Mouse (Mus musculus): Measurements from ENCODE around the gene Vmn1r122. TPM values are rescaled to one million over a fixed set of nuclear protein-coding genes. Genes with fewer than 3 reads are reported as not detected.
"Not testable (repeated sequence)": the region's sequence is repeated elsewhere in the genome, so short reads cannot be mapped to it uniquely, and the experiment has no call there.

Gene Vmn1r122
- total RNA-seq (2014; rRNA removed) (not detected in 2 replicates), polyA plus RNA-seq (2012; rRNA removed) (not detected in 2 replicates)

GRCm38 (mm10) chr7:21134028-21134427 is at the start of gene Vmn1r122:
Vmn1r122 (minus strand) TSS chr7:21134128.
- H3K4me3 ChIP-seq (ENCODE audit: insufficient read depth, low read depth, low read length); H3K9ac ChIP-seq (ENCODE audit: low read depth, low read length); H3K4me1 ChIP-seq (ENCODE audit: control insufficient read depth, insufficient read depth, low read length); H3K36me3 ChIP-seq (ENCODE audit: control insufficient read depth, insufficient read depth, low read length); DNase-seq (ENCODE audit: extremely low read depth, low read depth, low spot score); H3K27me3 ChIP-seq (ENCODE audit: control insufficient read depth, insufficient read depth, low read length); H3K27ac ChIP-seq (replicated peaks; ENCODE audit: insufficient read depth, low read depth, low read length); H3K79me2 ChIP-seq (ENCODE audit: control insufficient read depth, insufficient read depth, low read length): not testable (repeated sequence)
- WGBS, result 55% methylated on average over 3 of the region's 3 CpGs

GRCm38 (mm10) chr7:21161885-21162284 is 28.0 kb upstream of the Vmn1r122 start, which contains the start of gene Vmn1r123:
Vmn1r123 (plus strand) TSS chr7:21162185.
- not testable (repeated sequence) for H3K79me2 ChIP-seq (ENCODE audit: control insufficient read depth, insufficient read depth, low read length); H3K27me3 ChIP-seq (ENCODE audit: control insufficient read depth, insufficient read depth, low read length); H3K27ac ChIP-seq (replicated peaks; ENCODE audit: insufficient read depth, low read depth, low read length); H3K9ac ChIP-seq (ENCODE audit: low read depth, low read length); H3K36me3 ChIP-seq (ENCODE audit: control insufficient read depth, insufficient read depth, low read length); DNase-seq (ENCODE audit: extremely low read depth, low read depth, low spot score); H3K4me1 ChIP-seq (ENCODE audit: control insufficient read depth, insufficient read depth, low read length); H3K4me3 ChIP-seq (ENCODE audit: insufficient read depth, low read depth, low read length)
- WGBS, result 13% methylated on average over 1 of the region's 3 CpGs

- H3K79me2 ChIP-seq (ENCODE audit: control insufficient read depth, insufficient read depth, low read length); H3K4me3 ChIP-seq (ENCODE audit: insufficient read depth, low read depth, low read length); DNase-seq (ENCODE audit: extremely low read depth, low read depth, low spot score); H3K27ac ChIP-seq (replicated peaks; ENCODE audit: insufficient read depth, low read depth, low read length); H3K27me3 ChIP-seq (ENCODE audit: control insufficient read depth, insufficient read depth, low read length); H3K4me1 ChIP-seq (ENCODE audit: control insufficient read depth, insufficient read depth, low read length); H3K36me3 ChIP-seq (ENCODE audit: control insufficient read depth, insufficient read depth, low read length); H3K9ac ChIP-seq (ENCODE audit: low read depth, low read length): not testable (repeated sequence)
- WGBS, result 62% methylated on average over 5 of the region's 5 CpGs
Observed at GRCm38 (mm10) chr7:21098413-21098812, 35.5 kb downstream of the Vmn1r122 start, which contains the start of gene Vmn1r121. Vmn1r121 (minus strand) TSS chr7:21098513.

Other genes starting within 250 kb of the Vmn1r122 start
- gene Vmn1r118, start 221.8 kb downstream of the Vmn1r122 start, total RNA-seq (2014; rRNA removed), result not detected in 2 replicates
- gene Vmn1r118, start 221.8 kb downstream of the Vmn1r122 start, polyA plus RNA-seq (2012; rRNA removed), result not detected in 2 replicates
- gene Vmn1r119, start 121.7 kb downstream of the Vmn1r122 start, total RNA-seq (2014; rRNA removed), result not detected in 2 replicates
- not detected in 2 replicates for gene Vmn1r119, start 121.7 kb downstream of the Vmn1r122 start, polyA plus RNA-seq (2012; rRNA removed)
- not detected in 2 replicates for gene Vmn1r120, start 80.3 kb downstream of the Vmn1r122 start, total RNA-seq (2014; rRNA removed)
- gene Vmn1r120, start 80.3 kb downstream of the Vmn1r122 start, polyA plus RNA-seq (2012; rRNA removed), result not detected in 2 replicates
- gene Vmn1r121, start 35.6 kb downstream of the Vmn1r122 start, total RNA-seq (2014; rRNA removed), result not detected in 2 replicates
- not detected in 2 replicates for gene Vmn1r121, start 35.6 kb downstream of the Vmn1r122 start, polyA plus RNA-seq (2012; rRNA removed)
- not detected in 2 replicates for gene Vmn1r123, start 28.1 kb upstream of the Vmn1r122 start, total RNA-seq (2014; rRNA removed)
- gene Vmn1r123, start 28.1 kb upstream of the Vmn1r122 start, polyA plus RNA-seq (2012; rRNA removed), result not detected in 2 replicates
- not detected in 2 replicates for gene Gm5157, start 56.3 kb upstream of the Vmn1r122 start, total RNA-seq (2014; rRNA removed)
- gene Gm5157, start 56.3 kb upstream of the Vmn1r122 start, polyA plus RNA-seq (2012; rRNA removed), result not detected in 2 replicates
- not detected in 2 replicates for gene Vmn1r124, start 126.5 kb upstream of the Vmn1r122 start, total RNA-seq (2014; rRNA removed)
- gene Vmn1r124, start 126.5 kb upstream of the Vmn1r122 start, polyA plus RNA-seq (2012; rRNA removed), result not detected in 2 replicates
- not detected in 2 replicates for gene Vmn1r125, start 138.1 kb upstream of the Vmn1r122 start, total RNA-seq (2014; rRNA removed)
- gene Vmn1r125, start 138.1 kb upstream of the Vmn1r122 start, polyA plus RNA-seq (2012; rRNA removed), result not detected in 2 replicates
- gene Vmn1r126, start 167.3 kb upstream of the Vmn1r122 start, total RNA-seq (2014; rRNA removed), result not detected in 2 replicates
- not detected in 2 replicates for gene Vmn1r126, start 167.3 kb upstream of the Vmn1r122 start, polyA plus RNA-seq (2012; rRNA removed)
- not detected in 2 replicates for gene Vmn1r127, start 185.7 kb upstream of the Vmn1r122 start, total RNA-seq (2014; rRNA removed)
- not detected in 2 replicates for gene Vmn1r127, start 185.7 kb upstream of the Vmn1r122 start, polyA plus RNA-seq (2012; rRNA removed)
- not detected in 2 replicates for gene Vmn1r128, start 215.2 kb upstream of the Vmn1r122 start, total RNA-seq (2014; rRNA removed)
- gene Vmn1r128, start 215.2 kb upstream of the Vmn1r122 start, polyA plus RNA-seq (2012; rRNA removed), result not detected in 2 replicates
- not detected in 2 replicates for gene Vmn1r129, start 227.2 kb upstream of the Vmn1r122 start, total RNA-seq (2014; rRNA removed)
- gene Vmn1r129, start 227.2 kb upstream of the Vmn1r122 start, polyA plus RNA-seq (2012; rRNA removed), result not detected in 2 replicates

Data from liver, adult 2 months (tissue).